Mouse (Mus musculus) heart, adult 2 months (tissue): ENCODE data around the gene Foxo1.

ENCODE experiments used
- CTCF ChIP-seq: fragments of 200-600 bp; IDR thresholded peaks from 2 replicates; pipeline ENCODE4 v1.8.1; 2022; ENCODE audit warnings: antibody characterized with exemption, mild to moderate bottlenecking, moderate library complexity
- POLR2A ChIP-seq: fragments of 200-500 bp; IDR thresholded peaks from 2 replicates; pipeline ENCODE4 v1.6.1; 2011; ENCODE audit warnings: mild to moderate bottlenecking, low read depth, low read length, control low read depth; ENCODE audit not compliant: insufficient read depth

GRCm38 (mm10) chr3:52290811-52291210 lies 22.7 kb downstream of the Foxo1 start:
- TF ChIP-seq CTCF (no peak), POLR2A (no peak)
